Mouse (Mus musculus): ENCODE measurements around the gene Fads2. TPM values are rescaled to one million over a fixed set of nuclear protein-coding genes. Genes with fewer than 3 reads are reported as not detected.

Gene Fads2
- polyA plus RNA-seq, 1 experiment from 2014 or later: 256 TPM

Other genes with a start within 250 kb of the Fads2 start
- 20.0 and 22.1 TPM in 2 replicates for gene Incenp, start 202.2 kb downstream of the Fads2 start, polyA plus RNA-seq (2015; fragmentation: Nextera tagmentation; extraction: Ambion mirVana)
- 1,587 and 1,694 TPM in 2 replicates for gene Fth1, start 121.1 kb downstream of the Fads2 start, polyA plus RNA-seq (2015; fragmentation: Nextera tagmentation; extraction: Ambion mirVana)
- gene Best1, start 100.1 kb downstream of the Fads2 start, polyA plus RNA-seq (2015; fragmentation: Nextera tagmentation; extraction: Ambion mirVana): 2.9 TPM in 2 replicates
- 21.4 and 21.8 TPM in 2 replicates for gene Rab3il1, start 100.1 kb downstream of the Fads2 start, polyA plus RNA-seq (2015; fragmentation: Nextera tagmentation; extraction: Ambion mirVana)
- 31.6 and 38.2 TPM in 2 replicates for gene Fads3, start 60.2 kb downstream of the Fads2 start, polyA plus RNA-seq (2015; fragmentation: Nextera tagmentation; extraction: Ambion mirVana)
- gene Fads1, start 81.1 kb upstream of the Fads2 start, polyA plus RNA-seq (2015; fragmentation: Nextera tagmentation; extraction: Ambion mirVana): 181 and 190 TPM in 2 replicates
- 278 and 290 TPM in 2 replicates for gene Tmem258, start 102.3 kb upstream of the Fads2 start, polyA plus RNA-seq (2015; fragmentation: Nextera tagmentation; extraction: Ambion mirVana)
- 19.5 and 21.9 TPM in 2 replicates for gene Fen1, start 102.4 kb upstream of the Fads2 start, polyA plus RNA-seq (2015; fragmentation: Nextera tagmentation; extraction: Ambion mirVana)
- 0.57 and 0.82 TPM in 2 replicates for gene Myrf, start 139.0 kb upstream of the Fads2 start, polyA plus RNA-seq (2015; fragmentation: Nextera tagmentation; extraction: Ambion mirVana)
- gene Dagla, start 203.1 kb upstream of the Fads2 start, polyA plus RNA-seq (2015; fragmentation: Nextera tagmentation; extraction: Ambion mirVana): 11.8 and 14.1 TPM in 2 replicates